Mouse (Mus musculus): ENCODE data around the gene Fam162a. TPM values are rescaled to one million over a fixed set of nuclear protein-coding genes. Genes with fewer than 3 reads are reported as not detected.

The Fam162a gene
- polyA plus RNA-seq, 1 experiment, result 230 TPM

- H3K4me1 ChIP-seq, result peaks cover 22% of the 10 kb centered on the region
- H3K9me3 ChIP-seq, result no peaks in the 10 kb centered on the region
- H3K27me3 ChIP-seq (replicated peaks), result no peaks in the 10 kb centered on the region
- TF ChIP-seq GATA1 (IDR thresholded peaks at IDR 0.05; ENCODE audit: borderline replicate concordance, low read length) (no peak), FLI1 (IDR thresholded peaks at IDR 0.05; ENCODE audit: low read length) (no peak)
- H3K36me3 ChIP-seq (replicated peaks; ENCODE audit: low read length), result peaks cover 85% of the 10 kb centered on the region
- H3K4me3 ChIP-seq (replicated peaks), result no peak overlapping the region
Observed at GRCm38 (mm10) chr16:36089065-36089464, 17.7 kb upstream of the Fam162a start.

- no peaks in the 10 kb centered on the region for H3K9me3 ChIP-seq
- H3K4me3 ChIP-seq (replicated peaks), result peak overlapping the region; percentile 78
- TF ChIP-seq FLI1 (IDR thresholded peaks at IDR 0.05; ENCODE audit: low read length), result no peak
- no peak for TF ChIP-seq GATA1 (IDR thresholded peaks at IDR 0.05; ENCODE audit: borderline replicate concordance, low read length)
- no peaks in the 10 kb centered on the region for H3K27me3 ChIP-seq (replicated peaks)
- peaks cover 22% of the 10 kb centered on the region for H3K4me1 ChIP-seq
- H3K36me3 ChIP-seq (replicated peaks; ENCODE audit: low read length), result peaks cover 92% of the 10 kb centered on the region
Observed at GRCm38 (mm10) chr16:36087846-36088245, 16.5 kb upstream of the Fam162a start.

GRCm38 (mm10) chr16:36079916-36080315, 8.5 kb upstream of the Fam162a start:
- Histone ChIP-seq H3K4me1 (peaks cover 14% of the 10 kb centered on the region), H3K27me3 (replicated peaks) (no peaks in the 10 kb centered on the region), H3K9me3 (no peaks in the 10 kb centered on the region), H3K4me3 (replicated peaks) (no peak overlapping the region), H3K36me3 (replicated peaks; ENCODE audit: low read length) (peaks cover 69% of the 10 kb centered on the region)
- TF ChIP-seq GATA1 (IDR thresholded peaks at IDR 0.05; ENCODE audit: borderline replicate concordance, low read length), result no peak
- TF ChIP-seq FLI1 (IDR thresholded peaks at IDR 0.05; ENCODE audit: low read length), result no peak

DNA sequence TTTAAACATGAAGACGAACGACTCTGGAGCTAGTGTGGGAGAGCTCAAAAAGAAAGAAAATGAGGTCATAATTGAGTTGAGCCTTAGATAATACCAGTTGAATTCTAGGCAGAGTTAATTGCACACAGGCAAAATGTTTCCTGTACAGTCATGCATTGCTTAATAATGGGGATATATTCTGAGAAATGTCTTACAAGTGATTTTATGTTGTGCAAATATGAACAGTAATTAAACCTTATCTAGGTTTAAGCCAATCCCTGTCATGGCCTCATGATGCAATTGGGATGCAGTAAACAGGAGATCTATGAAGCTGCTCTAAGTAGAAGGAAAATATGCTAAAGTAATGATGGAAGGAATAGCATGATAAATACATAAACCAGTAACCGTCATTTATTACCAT, 3.4 kb upstream of the Fam162a start:
- peaks cover 40% of the 10 kb centered on the region for H3K36me3 ChIP-seq (replicated peaks; ENCODE audit: low read length)
- H3K4me3 ChIP-seq (replicated peaks), result no peak overlapping the region
- peaks cover 35% of the 10 kb centered on the region for H3K4me1 ChIP-seq
- no peaks in the 10 kb centered on the region for H3K9me3 ChIP-seq
- H3K27me3 ChIP-seq (replicated peaks), result no peaks in the 10 kb centered on the region
- TF ChIP-seq FLI1 (IDR thresholded peaks at IDR 0.05; ENCODE audit: low read length) (no peak), GATA1 (IDR thresholded peaks at IDR 0.05; ENCODE audit: borderline replicate concordance, low read length) (no peak)

- H3K4me3 ChIP-seq (replicated peaks), result peak overlapping the region; percentile 99
- H3K4me1 ChIP-seq, result peaks cover 50% of the 10 kb centered on the region
- H3K36me3 ChIP-seq (replicated peaks; ENCODE audit: low read length), result peaks cover 38% of the 10 kb centered on the region
- TF ChIP-seq GATA1 (IDR thresholded peaks at IDR 0.05; ENCODE audit: borderline replicate concordance, low read length), result no peak
- no peak for TF ChIP-seq FLI1 (IDR thresholded peaks at IDR 0.05; ENCODE audit: low read length)
- H3K27me3 ChIP-seq (replicated peaks), result no peaks in the 10 kb centered on the region
- H3K9me3 ChIP-seq, result no peaks in the 10 kb centered on the region
Observed at GRCm38 (mm10) chr16:36072410-36073011, 1.1 kb upstream of the Fam162a start.

DNA sequence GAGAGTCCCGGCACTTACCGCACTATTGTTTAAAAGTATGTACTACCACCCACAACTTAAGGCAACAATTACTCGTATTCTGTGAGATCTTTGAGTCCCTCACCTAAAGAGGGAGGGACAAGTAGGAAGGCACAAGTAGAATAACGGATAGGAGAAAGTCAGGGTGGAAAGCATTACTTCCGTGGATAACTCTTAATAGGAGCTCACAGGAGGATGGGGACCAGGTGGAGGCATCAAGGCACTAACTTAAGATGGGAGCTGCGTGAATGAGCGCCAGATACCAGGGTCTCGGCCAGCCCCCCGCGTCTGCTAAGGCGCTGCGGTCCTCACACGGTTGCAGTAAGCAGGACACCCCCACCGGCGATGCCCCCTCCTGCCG, 334 bp downstream of the Fam162a start:
- Histone ChIP-seq H3K4me1 (peaks cover 62% of the 10 kb centered on the region), H3K4me3 (replicated peaks) (peak overlapping the region; percentile 99), H3K9me3 (no peaks in the 10 kb centered on the region), H3K27me3 (replicated peaks) (no peaks in the 10 kb centered on the region), H3K36me3 (replicated peaks; ENCODE audit: low read length) (peaks cover 42% of the 10 kb centered on the region)
- TF ChIP-seq FLI1 (IDR thresholded peaks at IDR 0.05; ENCODE audit: low read length) (no peak), GATA1 (IDR thresholded peaks at IDR 0.05; ENCODE audit: borderline replicate concordance, low read length) (no peak)

DNA sequence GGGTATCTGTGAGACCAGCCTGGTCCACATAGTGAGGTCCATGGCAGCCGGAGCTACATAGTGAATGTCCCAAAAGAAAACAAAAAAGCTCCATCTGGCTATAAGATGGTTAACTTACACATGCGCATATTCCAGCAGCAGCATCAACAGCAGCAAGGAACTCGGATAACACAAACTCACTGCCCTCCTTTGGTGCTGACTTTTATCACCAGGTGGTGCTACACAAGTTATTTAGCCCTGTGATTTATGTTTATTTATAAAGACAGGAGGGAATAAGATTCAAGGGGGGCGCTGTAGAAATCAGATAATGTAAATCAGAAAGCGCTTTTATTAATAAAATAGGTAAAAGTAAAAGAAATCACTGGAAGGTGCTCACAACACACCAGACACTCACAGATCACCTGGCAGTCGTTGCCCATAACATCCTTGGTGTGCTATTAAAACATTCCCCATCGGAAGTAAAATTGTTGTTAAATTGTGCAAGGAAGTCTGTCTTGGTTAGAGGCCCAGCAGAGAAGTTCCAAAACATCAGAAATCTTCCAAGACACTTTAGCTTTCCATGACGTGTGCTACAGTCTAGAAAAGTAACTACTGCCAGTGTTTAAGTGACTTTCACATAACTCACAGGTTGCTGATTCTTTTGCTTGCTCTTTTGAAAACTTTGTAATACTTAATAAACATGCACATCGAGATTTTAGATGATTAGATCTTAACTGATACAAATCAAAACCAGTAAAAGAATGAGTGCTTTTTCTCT, 1.4 kb downstream of the Fam162a start:
- Histone ChIP-seq H3K36me3 (replicated peaks; ENCODE audit: low read length) (peaks cover 40% of the 10 kb centered on the region), H3K4me1 (peaks cover 65% of the 10 kb centered on the region)

GRCm38 (mm10) chr16:36068356-36068755, 3.0 kb downstream of the Fam162a start:
- peaks cover 41% of the 10 kb centered on the region for H3K36me3 ChIP-seq (replicated peaks; ENCODE audit: low read length)
- H3K27me3 ChIP-seq (replicated peaks), result no peaks in the 10 kb centered on the region
- H3K4me3 ChIP-seq (replicated peaks), result peak overlapping the region; percentile 83
- no peaks in the 10 kb centered on the region for H3K9me3 ChIP-seq
- no peak for TF ChIP-seq GATA1 (IDR thresholded peaks at IDR 0.05; ENCODE audit: borderline replicate concordance, low read length)
- peaks cover 70% of the 10 kb centered on the region for H3K4me1 ChIP-seq

More for the DNA sequence above, 1.4 kb downstream of the Fam162a start:
- no peak for TF ChIP-seq FLI1 (IDR thresholded peaks at IDR 0.05; ENCODE audit: low read length)
- TF ChIP-seq GATA1 (IDR thresholded peaks at IDR 0.05; ENCODE audit: borderline replicate concordance, low read length), result no peak
- Histone ChIP-seq H3K27me3 (replicated peaks) (no peaks in the 10 kb centered on the region), H3K9me3 (no peaks in the 10 kb centered on the region), H3K4me3 (replicated peaks) (peak overlapping the region; percentile 99)

DNA sequence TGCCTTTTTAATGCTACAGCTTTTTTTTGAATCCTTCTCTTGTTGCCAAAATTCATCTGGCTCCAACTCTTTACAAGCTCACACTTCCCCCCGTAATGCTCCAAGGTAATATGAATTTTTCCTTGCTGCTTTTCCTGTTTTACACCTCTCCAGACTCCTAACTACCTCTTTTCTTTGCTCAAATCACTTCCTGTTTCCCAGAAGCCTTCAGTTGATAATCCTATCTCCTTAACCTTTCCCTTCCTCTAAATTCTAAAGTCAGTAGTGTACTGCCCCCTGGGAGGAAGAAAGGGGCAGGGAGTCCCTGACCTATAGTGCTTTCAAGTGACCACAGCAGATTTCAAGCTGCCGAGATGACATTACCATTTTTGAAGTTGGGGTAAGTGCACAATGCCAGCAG, 3.7 kb downstream of the Fam162a start:
- TF ChIP-seq FLI1 (IDR thresholded peaks at IDR 0.05; ENCODE audit: low read length), result no peak
- TF ChIP-seq GATA1 (IDR thresholded peaks at IDR 0.05; ENCODE audit: borderline replicate concordance, low read length), result no peak
- no peaks in the 10 kb centered on the region for H3K9me3 ChIP-seq
- peak overlapping the region; percentile 83 for H3K4me3 ChIP-seq (replicated peaks)
- peaks cover 47% of the 10 kb centered on the region for H3K36me3 ChIP-seq (replicated peaks; ENCODE audit: low read length)
- H3K4me1 ChIP-seq, result peaks cover 73% of the 10 kb centered on the region
- no peaks in the 10 kb centered on the region for H3K27me3 ChIP-seq (replicated peaks)

- Histone ChIP-seq H3K27me3 (replicated peaks) (no peaks in the 10 kb centered on the region), H3K9me3 (no peaks in the 10 kb centered on the region), H3K36me3 (replicated peaks; ENCODE audit: low read length) (peaks cover 68% of the 10 kb centered on the region), H3K4me1 (peaks cover 87% of the 10 kb centered on the region), H3K4me3 (replicated peaks) (no peak overlapping the region)
- no peak for TF ChIP-seq FLI1 (IDR thresholded peaks at IDR 0.05; ENCODE audit: low read length)
- no peak for TF ChIP-seq GATA1 (IDR thresholded peaks at IDR 0.05; ENCODE audit: borderline replicate concordance, low read length)
Observed at GRCm38 (mm10) chr16:36064904-36065303, 6.5 kb downstream of the Fam162a start.

Measured in megakaryocyte, embryonic 14.5 days (primary cell).